Mouse (Mus musculus) lung, postnatal 14 days (tissue): ENCODE results near the gene Gm47996.
"Not testable (repeated sequence)": the region's sequence is repeated elsewhere in the genome, so short reads cannot be mapped to it uniquely, and the experiment has no call there.

Source experiments
- DNase-seq: peaks from one replicate; pipeline ENCODE4 v3.0.0; 2021

Gm47996 gene

DNA sequence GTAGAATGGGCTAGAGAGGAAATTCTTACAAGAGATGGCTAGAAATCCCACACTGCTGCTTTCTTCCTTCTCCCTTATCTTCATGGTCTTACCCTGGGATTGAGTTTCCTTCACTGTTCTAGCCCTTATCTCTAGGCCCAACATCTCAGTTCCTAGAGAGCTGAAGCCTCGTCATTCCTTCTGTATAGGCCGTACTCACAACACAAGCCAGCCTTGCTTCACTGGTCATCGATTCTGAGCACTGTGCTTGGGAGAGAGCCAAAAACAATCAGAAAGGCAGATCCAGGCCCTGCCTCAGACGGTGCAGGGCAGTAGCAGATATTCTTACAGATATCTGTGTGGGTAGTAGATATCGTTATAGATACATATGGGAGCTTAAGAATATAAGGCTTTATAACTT, 1.4 kb upstream of the Gm47996 start:
- not testable (repeated sequence) for DNase-seq

DNA sequence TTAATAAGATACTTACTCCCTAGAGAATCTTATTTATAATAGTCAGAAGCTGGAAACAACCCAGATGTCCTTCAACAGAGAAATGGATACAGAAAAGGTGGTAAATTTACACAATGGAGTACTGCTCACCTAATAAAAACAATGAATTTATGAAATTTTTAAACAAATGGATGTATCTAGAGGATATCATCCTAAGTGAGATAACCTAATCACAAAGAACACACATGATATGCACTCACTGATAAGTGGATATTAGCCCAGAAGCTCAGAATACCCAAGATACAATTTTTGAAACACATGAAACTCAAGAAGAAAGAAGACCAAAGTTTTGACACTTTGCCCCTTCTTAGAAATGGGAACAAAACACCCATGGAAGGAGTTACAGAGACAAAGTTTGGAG, 987 bp upstream of the Gm47996 start:
- DNase-seq, result not testable (repeated sequence)

DNA sequence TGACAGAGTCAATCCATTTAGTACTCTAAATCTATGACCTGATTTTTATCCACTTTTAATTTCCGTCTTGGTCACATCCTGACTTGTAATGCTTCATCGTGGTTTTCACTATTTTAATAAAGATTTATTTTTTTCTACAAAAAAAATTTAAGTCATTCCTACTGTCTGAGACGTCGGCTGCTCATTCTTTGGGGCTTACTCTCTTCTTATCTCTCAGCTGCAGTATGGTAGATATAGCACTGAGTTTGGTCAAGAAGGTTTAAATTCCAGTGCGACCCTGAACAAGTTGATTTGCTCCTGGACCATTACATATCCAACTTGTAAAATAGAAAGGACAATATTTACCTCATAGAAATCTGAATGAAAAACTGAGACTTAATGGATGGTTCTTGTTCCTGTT, 1.7 kb downstream of the Gm47996 start:
- DNase-seq, result not testable (repeated sequence)

DNA sequence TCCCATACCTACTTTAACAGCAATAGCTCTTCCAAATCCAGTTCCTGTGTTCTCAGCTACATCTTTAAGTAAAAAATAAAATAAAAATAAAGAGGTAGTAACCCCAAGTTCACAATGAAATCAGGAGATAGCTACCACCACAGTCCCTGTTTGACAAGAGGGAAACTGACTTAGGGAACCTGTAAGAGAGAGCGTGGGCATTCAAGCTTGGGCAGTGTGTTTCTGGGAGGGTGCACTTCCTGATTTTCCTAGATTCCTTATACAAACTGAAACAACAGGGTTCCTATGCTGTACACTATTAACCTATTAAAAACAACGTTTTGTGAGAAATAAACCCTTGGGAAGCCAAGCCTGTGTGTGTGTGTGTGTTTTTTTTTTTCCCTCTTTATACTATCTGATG, 4.9 kb downstream of the Gm47996 start:
- no peak for DNase-seq

DNA sequence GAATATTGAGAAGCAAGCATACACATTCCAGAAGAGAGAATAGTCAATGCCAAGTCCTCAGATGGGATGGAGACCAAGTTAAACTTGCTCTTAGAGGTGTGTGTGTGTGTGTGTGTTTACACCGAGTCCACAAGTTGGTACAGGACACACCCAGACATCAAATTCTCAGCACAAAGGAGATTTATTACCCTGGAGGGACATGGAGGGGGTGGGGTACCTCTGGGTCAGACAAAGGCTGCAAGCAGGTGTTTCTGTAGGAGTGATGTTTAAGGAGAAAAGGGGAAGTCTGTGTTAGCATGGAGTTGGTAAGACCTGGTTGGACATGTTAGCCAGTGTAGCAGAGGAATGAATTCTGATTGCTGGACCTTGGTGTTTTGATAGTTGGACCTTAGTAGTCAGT, 6.1 kb downstream of the Gm47996 start:
- no peak for DNase-seq

DNA sequence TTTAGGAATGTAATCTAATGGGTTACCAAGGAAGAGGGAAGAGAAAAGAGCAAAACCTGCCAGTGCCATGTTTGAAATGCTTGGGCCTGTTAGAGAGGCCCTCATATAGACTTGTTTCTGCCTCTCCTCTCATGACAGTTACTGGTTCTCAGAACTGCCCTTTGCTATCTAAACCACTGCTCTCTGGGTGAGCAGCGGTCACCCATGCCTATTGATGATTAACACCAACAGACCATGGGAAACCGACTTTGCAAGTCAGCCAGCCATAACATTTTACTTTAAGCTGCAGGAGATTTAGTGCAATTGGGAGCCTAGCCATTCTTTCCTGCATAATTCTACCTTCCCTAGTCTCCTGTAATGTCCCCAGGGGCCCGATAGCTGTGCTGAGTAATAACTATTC, 6.5 kb downstream of the Gm47996 start:
- no peak for DNase-seq

DNA sequence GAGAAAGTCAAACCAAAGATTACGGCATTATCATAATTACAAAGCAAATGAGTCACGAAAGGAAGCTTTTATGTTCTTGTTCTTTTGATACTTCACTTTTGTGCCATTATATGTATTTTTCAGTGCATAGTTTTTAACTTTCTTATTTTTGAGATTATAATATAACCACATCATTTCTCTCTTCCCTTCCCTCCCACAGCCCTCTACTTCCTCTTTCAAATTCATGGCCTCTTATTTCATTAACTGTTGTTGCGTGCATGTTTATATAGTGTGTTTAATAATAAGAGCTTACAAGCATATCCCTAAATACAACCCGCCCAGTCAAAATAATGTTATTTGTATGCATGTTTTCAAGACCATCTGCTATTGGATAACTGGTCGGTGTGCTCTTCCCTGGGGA, 9.1 kb downstream of the Gm47996 start:
- DNase-seq, result no peak

DNA sequence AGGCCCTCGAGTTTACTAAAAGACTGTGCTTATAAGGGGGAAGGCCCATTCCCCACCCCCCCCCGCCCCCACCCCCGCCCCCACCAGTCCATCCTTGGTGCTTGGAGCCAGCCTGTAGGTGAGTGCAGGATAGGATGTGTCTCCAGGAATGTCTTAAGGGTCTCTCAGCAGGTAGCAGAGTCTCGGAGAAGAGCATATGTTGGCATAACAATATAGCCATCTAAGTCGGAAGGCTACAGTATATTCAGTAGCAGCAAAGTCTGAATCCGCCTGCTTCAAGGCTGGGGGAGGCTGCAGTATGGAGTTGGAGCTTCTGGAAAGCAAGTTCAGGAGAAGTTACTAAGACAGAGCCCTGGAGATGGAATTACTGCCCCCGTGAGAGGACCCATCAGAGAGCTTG, 10.2 kb downstream of the Gm47996 start:
- DNase-seq, result no peak

DNA sequence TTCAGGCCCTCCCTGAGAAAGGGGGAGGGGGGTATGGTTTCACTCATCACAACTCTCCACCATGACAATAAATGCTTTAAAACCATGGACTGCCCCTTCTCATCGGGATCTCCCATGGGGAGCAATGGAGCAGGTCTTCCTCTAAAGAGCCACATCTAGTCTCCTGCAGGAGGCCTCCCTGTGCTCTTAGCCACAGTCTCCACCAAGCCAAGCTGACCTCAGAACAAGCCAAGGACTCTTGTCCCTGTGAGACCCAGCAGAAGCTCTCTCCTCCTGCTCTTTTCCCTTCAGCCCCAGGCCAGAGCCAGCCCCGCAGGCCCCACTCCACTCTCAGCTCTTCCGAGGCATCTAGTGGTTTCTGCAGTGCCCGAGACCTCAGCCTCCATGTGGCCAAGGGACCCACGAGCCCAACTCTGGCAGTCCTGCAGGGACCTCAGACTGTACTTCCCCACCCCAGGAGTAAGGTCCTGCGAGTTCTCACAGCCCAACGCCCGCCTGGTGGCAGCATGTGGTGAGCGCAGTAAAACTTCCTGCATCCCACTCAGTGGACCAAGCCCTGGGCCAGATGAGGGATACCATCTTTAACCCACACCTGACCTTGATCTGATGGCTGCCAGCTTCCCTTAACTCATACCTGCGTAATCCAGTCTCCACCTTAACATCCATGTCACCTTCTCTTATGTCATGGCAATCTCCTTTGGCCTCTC, 12.8 kb downstream of the Gm47996 start:
- DNase-seq, result no peak

DNA sequence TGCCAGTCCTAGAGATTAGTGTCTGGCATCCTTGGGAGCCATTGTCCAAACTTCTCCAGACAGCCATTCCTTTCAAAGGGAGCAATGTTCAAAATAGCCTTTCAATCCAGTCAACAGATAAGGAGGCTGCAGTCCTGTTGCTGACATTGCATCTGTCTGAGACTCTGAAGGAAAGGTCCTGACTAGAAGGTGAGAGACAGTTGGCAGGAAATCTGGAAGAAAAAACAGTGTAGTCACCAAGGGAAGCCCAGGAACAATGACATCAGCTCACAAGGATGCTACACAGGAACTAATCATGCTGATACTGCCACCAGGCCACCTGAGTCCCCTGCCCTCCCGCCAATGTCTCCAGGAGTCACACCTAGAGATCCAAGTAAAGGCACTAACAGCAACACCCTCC, 13.4 kb downstream of the Gm47996 start:
- DNase-seq, result no peak

DNA sequence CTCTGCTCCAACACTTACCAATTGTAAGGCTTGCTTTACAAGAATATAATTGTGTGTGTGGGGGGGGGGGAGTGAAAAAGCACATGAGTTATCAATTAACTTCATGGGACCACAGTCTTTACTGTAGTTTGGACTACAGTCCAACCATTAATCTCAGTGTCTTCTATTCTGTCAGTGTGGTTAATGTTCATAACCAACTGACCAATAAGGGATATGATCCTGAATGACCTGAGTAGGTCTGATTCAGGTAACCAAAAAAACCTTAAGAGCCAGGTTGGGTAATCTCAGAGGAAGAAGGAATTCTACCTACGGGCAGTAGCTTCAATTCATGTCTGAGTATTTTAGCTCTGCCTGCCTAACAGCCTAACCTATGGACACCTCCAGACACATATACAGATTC, 14.6 kb downstream of the Gm47996 start:
- DNase-seq, result no peak

DNA sequence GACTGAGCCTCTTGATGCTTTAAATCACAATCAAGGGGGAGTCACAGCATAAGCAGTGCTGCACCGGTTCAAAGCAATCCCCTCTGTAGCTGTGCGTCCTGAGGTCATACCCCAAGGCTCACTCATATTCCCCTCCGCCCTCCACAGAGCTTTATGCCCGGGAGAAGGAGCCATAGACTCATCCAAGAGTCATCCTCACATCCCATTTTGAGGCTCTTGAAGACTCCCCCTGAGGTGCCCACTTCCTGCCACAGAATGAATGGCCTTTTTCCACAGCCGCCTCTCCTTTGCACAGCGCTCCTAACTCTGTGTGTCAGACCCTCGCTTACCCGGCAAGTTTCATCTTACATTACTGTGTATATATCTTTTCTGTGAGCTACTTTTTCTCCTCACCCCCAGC, 17.6 kb downstream of the Gm47996 start:
- DNase-seq, result no peak

DNA sequence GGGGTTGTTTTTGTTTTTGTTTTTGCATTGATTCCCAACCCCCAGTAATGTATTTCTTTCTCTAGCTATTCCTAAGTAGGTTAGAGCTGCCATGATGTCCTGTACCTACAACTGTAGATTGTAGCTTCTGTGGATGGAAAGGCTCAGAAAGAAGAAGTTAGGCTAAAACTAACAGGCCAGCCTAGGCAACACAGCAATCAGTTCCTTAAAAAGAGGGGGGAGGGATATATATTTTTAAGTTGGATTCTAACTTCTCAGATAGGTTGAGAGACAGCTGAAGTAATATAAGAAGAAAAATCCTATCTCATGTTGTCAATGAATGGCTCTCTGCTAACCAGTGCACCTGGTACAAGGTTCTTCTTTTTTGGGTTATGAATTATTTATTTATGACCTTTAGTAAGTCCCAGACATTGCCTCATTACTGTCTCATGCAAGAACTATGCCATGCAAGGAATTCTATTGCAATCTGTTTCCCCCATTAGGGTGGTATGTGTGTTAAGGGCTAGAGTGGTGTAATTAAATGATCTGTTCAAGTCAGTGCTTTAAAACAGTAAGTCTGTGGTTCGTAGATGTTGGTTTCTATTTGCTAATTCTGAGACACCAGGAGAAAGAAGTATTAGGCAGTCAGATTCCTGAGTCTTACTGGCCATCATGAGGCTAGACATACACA, 18.5 kb downstream of the Gm47996 start:
- DNase-seq, result no peak

DNA sequence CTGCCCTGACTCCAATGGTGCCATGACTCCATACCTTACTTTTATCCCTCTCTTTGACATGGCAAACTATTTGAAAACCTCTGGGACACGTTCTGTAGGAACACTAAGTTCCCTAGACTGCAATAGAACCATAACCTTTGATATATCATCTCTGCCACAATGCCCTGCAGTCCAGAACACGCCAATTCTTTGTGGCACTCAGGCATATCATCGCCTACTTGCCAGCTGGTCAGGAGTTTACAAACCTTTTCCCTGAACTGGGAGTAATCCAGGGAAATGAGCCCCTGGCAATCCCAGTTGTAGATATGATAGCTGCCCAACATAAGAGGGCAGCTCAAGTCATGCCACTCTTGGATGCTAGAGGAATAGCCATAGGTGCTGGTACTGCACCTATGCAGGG, 22.4 kb downstream of the Gm47996 start:
- no peak for DNase-seq

DNA sequence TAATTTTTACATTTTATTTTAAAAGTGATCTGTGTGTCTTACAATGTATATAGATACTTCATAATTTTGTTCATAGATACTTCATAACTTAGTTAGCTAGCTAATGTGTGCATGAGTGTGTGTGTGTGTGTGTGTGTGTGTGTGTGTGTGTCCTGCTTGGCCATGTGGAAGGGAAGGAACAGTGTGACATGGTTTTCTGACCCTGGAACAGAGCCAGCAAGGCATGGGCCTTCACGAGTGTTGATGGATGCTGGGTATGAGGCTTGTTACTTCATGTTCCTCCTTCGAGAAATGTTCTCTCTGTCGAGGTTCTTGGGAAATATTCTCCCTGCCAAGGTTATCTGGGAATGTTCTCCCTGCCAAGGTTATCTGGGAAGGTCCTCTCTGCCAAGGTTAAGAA, 23.8 kb downstream of the Gm47996 start:
- no peak for DNase-seq

DNA sequence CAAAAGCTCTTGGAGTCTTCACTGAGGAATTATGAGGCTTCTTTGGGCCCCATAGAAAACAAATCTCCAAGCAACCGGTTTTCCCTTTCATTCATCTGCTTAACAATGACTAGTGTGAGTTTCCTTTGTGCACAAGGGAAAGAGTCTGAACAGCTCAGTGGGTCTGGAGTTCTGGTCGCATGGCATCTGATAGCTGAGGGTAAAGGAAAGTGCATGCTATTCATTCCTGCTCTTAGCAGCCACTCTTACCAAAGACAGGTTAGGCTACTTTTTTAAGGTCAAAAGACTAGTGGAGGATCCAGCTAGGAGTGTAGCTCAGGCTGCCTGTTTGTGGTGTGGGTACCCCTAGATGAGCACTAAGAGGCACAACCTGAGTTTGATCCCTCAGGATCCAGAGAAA, 25.6 kb downstream of the Gm47996 start:
- DNase-seq, result no peak

DNA sequence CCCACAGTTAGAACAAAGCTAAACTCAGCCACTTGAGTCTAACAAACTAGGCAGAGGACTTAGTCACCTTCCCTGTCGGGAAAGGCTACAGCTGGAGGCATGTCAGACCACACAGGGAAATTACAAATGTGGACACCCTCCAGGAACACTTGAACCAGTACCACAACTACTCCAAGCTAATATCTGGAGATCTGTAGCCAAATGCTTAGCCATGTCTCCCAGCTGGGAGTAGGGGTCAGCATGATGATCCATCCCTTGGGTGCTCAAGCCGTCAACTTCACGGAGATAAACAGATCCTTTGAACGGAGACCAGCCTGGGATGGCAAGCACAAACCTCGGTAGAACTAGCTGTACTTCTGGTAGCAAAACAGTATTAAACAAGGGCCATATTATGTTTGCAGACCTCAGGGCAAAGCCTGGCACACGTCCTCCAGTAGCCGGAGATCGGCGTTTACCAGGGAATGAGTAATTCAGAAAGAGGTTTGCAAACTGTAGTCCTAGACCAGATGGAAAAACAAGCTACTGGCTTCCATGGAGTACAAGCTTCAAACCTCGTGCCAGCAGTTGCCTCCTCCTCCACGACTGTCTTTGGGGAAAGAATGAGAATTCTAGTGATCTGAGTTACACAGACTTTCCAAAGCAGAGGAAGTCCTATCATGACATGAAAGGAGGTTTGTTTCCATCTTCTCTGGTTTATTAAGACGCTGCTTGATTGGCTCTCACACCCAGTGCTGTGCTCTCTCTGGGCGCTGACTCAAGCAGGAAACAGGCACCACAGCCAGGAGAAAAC, 26.4 kb downstream of the Gm47996 start:
- no peak for DNase-seq

DNA sequence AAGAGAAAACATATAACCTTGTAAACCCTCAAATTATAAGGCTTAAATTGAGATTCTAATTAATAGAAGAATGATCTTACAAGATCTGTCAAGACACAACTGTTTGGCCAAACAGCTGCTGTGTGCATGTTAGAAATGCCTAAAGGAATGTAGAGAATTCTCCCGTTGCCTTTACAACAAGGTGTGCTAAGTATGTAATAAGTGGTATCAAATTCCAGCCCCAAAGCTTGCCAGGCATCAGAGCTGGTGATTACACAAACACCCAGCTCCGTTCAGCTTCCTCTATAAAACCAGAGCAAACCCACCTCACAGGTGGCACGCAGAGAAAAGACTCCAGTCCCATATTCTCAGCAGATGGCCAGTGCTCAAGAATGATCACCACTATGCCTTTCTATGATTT, 27.8 kb downstream of the Gm47996 start:
- DNase-seq, result peak; percentile 27

DNA sequence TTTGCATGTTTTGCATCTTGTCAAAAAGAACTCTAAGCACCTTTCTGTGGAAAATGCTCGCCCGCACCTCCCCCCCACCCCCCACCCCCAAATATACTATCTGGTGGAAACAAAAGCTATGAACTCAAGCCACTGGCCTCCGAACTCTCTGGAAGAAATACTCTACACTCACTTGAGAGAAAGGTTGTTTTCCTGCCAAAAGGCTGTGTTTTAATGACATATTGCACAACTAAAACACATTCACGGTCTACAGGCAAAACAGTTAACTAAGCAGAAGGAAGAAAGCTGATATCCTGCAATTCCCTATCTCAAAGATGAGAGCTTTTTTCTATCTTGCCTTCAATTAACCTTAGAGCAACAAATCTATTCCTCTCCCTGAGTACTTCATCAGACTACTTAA, 33.4 kb downstream of the Gm47996 start:
- DNase-seq, result no peak

DNA sequence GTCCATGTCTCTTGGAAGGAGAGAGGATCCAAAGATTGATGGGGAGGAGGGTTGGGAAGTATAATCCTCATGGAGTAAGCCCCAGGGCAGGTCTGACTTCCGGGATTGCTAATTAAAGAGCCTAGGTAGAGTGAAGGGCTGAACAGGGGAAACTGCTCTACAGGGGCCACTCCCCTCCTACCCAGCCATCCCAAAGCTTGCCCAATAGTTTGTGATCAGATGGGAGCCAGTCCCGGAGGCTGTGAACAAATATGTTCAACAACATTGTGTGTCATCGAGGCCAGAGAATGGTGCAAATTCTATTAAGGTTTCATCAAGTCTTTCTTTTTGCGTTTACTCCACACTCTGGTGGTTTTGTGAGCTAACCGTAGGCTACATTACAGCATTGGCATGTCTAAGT, 34.1 kb downstream of the Gm47996 start:
- no peak for DNase-seq

DNA sequence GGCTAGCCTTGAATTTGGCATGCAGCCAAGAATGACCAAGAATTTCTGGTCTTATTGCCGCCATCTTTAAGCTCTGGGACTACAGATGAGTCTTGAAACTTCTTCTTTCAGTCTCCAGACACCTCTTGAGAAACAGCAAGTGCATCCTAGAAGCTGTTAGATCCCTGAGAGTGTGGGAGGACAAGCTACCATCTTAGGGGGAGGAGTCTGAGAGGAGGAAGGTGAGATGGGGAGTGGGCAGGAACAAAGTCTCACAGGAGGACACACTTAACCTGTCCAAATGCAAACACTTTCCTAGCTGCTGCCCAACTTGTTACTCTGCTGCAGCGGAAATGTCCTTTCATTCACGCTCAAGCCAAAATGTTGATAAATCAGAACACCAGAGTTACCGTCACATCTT, 34.8 kb downstream of the Gm47996 start:
- no peak for DNase-seq

DNA sequence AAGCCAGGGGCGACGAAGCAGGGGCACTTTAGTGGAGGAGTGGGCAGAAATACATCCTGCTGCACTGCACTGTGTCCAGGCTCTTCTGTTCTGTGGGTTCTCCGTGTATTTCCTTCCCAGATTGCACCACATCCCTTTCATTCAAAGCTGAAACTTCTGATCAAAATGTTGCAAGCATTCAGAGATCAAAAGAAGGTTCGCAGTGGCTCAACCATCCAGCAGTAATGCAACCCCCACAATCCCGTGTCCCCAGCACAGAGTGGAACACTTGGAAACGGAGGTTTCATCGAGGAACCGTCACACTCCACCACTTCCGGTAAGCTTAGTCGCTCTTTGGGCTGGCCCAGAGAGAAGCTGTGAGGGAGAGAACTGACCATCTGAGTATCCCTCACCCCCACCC, 35.2 kb downstream of the Gm47996 start:
- DNase-seq, result no peak

DNA sequence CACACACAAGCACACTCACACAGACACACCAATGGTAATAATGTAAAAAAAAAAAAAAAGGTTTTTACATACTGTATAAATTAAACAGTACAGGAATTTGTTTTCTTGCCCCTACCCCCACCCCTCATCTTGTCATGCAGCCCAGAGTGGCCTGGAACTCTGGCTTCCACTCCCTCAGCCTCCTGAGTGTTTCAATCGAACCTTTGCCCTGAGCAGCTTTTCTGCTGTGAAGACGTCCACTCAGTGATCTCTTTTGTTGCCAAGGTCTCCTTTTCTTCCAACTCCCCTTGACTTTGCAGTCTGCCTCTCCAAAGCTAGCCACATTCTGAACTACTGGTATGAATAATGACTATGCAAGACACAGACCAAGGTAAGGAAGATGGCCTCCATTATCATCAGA, 35.9 kb downstream of the Gm47996 start:
- no peak for DNase-seq

DNA sequence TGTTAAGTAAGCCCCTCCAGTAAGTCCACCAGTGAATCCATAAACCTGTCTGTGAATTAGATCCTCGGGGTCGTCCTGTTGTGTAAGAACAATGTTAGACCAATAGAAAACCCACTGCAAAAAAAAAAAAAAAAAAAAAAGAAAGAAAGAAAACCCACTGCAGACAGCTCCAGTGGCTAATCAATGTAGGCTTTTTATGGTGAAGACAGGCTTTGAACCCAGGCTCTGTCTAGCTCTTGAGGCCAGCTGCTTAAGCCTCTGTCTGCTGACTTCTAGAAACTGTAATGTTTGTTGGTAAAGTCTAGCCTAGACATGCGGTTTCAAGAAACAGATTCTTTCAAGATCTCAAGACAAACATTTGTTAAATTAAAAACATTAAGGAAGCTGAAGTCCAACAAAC, 40.2 kb downstream of the Gm47996 start:
- no peak for DNase-seq
